Mouse (Mus musculus): ENCODE results near the gene St6galnac3.

- TF ChIP-seq CTCF (IDR thresholded peaks at IDR 0.05; ENCODE audit: borderline replicate concordance, extremely low read depth, insufficient read depth, insufficient read length), result no peak
- no peak for TF ChIP-seq POLR2A (IDR thresholded peaks at IDR 0.05; ENCODE audit: borderline replicate concordance, extremely low read depth, insufficient read depth, insufficient read length, poor library complexity, severe bottlenecking)
These were observed 232.0 kb downstream of the St6galnac3 start for GRCm38 (mm10) chr3:153492986-153493385.
